Mouse (Mus musculus) cerebellum, adult 9-11 months (tissue): Measurements from ENCODE around the gene Hdgf.

Experiments
- DNase-seq: peaks from one replicate; pipeline ENCODE4 v3.0.0; 2022

Hdgf gene

DNA sequence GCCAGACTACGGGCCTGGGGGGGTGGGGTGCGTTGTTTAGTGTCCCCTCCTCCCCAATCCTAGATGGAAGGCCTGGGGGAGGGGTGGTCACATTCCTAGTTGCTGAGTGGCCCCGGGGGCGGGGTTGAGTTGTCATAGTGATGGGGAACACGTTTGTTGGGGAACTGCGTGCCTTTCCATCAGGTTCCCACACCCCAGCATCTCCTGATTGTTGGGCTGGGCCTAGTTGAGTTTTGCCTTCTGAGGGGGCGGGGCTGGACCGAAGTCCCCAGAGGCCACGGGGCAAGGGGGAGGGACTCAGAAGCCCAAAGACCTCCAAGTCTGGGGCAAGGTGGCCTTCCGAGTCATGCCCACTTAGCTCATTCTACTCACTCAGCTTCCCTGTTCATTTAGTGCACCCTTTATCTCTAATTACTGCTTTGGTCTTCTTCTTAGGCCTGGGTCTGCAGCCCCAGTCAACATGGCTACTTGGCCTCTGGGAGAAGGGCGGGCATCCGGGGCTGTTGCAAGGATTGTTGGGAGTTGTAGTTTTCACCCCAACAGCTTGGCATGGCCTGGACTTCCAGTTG, 4.5 kb downstream of the Hdgf start:
- DNase-seq: peak; percentile 80

DNA sequence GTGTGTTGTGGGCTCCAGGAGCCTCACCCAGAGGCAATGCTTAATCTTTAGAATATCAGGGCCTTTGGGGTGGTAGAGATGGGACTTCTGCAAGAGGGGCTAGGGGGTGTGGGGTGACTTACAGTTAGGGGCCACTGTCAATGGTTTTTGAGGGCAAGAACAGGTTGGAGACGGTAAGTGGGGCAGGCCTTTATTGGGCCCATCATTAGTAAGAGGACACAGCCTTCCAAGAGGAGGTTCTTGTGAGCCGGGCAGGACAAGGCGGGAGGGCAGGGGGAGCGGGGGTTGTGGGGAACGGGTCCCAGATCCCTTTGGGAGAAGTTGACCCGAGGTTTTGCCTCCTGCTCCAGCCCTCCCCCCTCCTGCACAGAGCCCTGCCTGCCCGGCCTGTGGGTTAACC, 7.4 kb downstream of the Hdgf start:
- peak; percentile 40 for DNase-seq

DNA sequence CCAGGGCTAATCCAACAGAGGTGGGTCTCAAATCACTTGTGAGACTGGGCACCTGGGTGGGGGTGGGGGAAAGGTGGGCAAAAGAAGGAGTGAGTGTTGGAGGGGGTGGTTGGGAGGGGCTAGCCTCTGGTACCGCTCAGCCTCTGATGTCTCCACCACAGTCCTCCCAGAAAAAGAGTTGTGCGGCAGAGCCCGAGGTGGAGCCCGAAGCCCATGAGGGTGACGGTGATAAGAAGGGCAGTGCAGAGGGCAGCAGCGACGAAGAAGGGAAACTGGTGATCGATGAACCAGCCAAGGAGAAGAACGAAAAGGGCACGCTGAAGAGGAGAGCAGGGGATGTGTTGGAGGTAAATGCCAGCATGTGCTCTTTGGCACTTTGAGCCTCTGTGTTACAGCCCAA, 7.8 kb downstream of the Hdgf start:
- DNase-seq: no peak

DNA sequence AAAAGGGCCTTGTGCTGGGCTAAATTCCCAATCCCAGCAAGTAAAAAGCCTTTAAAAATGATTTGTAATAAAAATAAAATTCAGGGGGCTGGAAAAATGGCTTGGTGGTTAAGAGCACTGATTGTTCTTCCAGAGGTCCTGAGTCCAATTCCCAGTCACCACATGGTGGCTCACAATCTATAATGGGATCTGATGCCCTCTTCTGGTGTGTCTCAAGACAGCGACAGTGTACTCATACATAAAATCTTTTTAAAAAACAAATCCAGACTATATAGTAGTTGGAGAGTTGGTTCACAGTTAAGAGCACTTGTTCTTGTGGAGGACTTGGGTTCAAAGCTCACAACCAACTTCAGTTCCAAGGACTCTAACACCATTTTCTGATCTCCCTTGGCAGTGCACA, 10.9 kb downstream of the Hdgf start:
- no peak for DNase-seq

DNA sequence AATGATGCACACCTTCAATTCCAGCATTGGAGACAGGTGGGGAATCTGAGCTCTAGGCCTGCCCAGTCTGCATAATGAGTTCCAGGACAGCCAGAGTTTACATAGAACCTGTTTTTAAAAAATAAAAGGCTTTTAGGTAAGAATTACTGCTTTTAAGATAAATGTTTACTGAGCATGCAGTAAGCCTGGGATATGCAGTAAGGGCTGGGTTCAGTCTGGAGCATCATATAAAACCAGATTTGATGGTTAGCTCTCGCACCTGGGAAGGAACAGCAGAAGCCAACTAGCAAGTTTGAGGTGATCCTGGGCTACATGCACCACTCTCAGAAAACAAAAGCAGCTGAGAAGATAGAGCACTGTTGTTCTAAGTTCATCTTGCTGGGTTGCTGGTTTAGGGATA, 12.4 kb downstream of the Hdgf start:
- no peak for DNase-seq

DNA sequence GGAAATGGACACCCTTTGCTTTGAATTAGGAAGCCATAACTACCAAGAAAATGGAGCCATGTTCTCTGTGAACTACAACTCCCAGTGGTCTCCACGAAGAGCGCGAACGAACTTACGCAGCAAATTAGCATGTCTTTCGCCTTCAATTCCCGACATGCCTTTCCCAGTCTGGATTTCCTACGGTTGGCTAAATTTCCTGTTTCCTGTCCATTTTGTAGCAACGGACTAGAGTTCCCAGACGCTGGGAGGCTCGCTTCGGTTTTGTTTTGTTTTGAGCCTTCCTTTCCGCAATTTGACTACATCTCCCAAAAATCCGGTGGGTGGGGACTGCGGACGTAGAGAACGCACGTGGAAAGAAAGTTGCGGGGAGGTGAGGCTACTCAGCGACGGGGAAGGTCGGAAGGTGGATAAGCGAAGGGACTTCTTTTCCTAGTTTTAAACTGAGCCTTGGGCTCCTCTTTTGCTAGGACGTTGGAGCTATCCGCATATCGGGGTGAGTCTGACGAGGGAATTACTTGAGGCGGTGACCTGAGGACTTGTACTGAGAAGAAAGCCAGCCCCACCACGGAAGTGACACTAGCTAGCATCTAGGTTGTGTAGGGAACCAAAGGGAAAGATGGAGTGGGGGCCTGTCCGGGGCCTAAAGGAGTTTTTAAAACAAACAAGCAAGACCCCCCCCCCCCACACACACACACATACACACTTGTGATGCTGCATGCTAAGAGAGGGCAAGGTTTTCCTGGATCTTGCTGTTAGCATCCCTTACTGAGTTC, 13.4 kb downstream of the Hdgf start, which contains the start of gene Mrpl24:
TSS of gene Mrpl24 (plus strand) at position 171 of the 773 bp plus-strand sequence.
- DNase-seq: peak; percentile 90

DNA sequence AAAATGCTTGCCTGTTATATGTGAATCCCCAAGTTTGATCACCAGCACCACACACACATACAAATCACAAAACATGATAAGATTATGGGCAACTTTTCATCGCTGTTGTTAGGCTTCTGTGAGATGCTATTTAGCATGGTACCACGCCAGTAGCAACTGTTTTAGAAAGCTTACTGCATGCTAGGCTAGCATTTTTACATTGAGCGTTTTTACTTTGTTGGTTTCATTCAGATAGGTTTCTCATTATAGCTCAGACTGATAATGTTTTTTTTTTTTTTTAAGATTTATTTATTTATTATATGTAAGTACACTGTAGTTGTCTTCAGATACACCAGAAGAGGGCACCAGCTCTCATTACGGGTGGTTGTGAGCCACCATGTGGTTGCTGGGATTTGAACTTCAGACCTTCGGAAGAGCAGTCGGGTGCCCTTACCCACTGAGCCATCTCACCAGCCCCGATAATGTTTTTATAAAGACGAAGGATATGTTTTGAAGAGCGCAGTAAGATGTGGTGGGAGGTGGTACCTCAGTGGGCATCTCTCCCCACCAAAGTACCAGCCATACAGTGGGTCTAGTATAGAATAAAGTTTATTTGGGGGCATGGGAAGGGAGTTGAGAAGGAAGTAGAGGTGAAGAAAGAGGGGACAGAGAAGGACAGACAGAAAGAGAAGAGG, 14.3 kb downstream of the Hdgf start:
- DNase-seq: no peak

DNA sequence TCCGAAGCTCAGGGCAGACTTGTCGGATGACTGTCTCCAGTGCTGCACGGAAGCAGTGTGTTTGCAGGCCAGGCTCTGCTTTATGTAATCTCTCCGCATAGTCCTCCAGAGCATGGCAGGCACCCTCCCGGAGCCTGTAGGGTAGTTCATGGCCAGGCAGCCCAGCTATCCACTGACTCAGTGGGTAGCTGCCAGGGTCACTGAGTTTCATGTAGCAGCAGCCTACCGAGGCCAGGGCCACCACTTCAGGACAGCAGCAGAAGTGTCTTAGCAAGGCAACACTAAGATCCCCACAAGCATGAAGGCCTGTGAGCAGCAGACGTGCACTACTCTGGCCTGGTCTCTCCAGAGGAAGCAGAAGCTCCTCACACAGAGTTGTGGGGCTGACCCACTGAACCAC, 18.9 kb downstream of the Hdgf start:
- DNase-seq: no peak

DNA sequence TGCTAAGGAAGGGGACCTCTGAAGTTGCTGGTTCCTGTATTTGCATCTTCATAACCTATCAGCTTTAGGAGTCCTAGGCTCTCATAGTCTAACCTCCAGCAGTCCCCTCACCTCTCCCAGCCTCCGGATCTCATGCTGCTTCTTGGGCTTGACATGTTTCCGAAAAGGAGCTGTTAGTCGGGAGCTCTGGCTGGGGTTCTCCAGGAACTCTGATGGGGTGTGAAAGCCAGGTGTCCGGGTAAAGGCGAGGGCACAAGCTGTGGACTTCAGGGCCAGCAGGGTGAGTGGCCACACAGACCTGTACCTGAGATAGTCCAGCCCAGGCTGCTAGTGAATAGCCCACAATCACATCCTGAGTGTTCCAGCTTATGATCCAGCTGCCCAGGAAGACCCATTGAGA, 21.3 kb downstream of the Hdgf start:
- DNase-seq: no peak

DNA sequence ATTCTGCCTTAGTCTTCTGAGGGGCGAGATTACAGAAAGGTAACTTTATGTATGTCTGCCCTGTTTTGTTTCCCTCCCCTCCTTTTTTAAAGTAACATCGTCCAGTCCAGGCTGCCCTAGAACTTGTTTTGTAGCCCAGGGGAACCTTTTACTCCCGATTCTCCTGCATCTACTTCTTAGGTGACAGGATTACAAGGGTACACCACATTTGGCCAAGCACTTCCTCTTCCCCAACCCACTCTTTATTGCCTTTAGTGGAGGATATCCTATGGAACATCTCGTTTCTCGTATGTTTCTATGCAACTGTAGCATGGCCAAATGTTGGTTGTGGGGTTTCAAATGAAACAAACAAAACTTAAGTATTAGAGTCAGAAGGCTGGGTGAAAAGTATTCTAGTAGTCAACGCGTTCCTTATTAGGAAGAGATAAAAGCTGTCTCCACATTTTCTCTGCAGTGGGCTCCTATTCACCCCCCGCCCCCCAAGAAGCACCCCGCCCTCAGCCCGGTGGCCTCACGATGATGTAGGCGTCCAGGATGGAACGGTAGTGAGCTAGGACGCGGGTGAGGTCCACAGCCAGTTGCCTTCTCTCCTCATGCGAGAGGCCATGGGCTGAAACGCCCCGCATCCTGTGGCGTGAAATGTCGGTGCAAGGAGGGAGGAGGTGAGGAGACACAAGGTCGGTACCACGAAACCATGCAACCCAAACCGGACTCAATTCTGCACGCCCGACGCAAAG, 23.4 kb downstream of the Hdgf start:
- DNase-seq: no peak

DNA sequence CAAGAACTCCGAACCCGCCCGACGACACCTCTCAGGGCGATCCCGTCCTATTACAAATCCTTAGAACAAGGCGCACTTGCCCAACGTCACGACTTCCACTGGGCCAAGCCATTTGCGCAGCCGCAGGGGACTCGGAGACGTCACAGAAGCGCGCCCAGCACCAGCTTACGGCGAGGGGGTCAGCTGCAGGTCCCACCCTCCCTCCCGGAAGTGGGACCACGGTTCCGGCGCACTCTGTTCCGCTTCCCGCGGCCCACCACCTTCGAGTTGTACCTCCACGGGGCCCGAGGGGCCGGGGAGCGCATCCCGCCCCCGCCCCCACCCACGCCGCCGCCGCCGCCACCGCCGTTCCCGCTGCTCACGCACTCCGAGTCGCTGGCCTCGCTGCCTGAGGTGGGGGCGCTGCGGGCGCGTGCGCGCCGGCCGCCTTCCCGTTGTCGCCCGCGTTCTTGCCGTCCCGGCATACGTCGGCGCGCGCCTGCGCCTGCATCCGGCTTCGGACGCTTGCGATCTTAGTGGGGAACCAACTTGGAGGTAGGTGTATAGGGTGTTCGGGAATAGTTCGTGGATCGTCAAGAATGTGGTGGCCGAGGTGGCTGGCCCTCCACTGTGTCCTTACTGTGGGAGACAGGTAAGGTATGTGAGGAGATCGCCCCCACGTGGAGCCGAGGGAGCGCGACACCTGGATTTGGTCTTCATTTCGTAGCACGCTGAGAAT, 24.1 kb downstream of the Hdgf start, which contains the start of the genes Isg20l2 and Rrnad1:
TSS of gene Isg20l2 (plus strand) at position 237 of the 718 bp plus-strand sequence.
TSS of gene Rrnad1 (minus strand) at position 640 of the 718 bp plus-strand sequence.
- DNase-seq: peak; percentile 98

DNA sequence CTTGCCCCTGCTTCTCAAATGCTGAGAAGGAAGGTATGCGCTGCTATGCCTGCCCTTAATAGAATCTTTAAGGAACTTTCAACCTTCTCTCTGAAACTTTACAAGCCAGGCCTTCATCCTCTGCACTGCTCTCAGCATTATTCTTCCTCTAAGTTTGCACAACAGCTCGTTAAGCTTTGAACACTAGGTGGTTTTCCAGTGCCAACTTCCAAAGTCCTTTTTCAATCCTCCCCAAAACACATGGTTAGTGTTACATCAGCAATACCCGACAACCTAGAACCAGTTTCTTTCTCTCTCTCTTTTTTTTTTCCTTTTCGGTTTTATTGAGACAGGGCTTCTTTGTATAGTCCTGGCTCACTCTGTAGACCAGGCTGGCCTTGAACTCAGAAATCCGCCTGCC, 27.9 kb downstream of the Hdgf start:
- no peak for DNase-seq

DNA sequence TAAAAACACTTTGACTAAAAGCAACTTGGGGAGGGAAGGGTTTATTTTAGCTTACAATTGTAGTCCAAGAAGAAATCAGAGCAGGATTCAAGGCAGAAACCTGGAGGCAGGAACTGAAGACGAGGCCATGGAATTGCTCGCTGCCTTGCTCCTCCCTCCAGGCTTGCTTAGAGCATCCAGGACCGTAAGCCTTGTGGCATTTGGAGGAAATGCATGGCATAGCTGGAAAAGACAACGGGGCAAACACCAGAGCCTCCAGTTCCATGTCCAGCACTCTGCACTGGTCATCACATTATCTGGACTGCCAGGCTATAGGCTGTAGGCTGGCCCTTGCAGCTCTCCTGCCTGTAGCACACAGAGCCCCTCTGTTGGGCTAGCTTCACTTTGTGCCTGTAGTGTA, 28.4 kb downstream of the Hdgf start:
- no peak for DNase-seq

DNA sequence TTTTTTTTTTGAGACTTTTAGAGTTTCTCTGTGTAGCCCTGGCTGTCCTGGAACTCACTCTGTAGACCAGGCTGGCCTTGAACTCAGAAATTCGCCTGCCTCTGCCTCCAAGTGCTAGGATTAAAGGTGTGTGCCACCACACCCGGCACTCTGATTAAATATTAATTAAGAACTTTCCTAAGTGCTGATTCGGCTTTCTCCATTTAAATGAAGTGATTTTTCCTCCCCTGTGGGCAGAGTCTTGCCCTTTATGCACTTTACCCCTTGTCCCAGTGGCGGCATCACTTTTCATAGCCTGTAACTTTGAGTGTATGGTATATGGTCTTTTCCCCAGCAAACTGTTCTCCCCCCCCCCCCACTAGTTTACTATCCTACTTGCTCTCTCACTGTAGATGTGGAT, 29.1 kb downstream of the Hdgf start:
- no peak for DNase-seq

DNA sequence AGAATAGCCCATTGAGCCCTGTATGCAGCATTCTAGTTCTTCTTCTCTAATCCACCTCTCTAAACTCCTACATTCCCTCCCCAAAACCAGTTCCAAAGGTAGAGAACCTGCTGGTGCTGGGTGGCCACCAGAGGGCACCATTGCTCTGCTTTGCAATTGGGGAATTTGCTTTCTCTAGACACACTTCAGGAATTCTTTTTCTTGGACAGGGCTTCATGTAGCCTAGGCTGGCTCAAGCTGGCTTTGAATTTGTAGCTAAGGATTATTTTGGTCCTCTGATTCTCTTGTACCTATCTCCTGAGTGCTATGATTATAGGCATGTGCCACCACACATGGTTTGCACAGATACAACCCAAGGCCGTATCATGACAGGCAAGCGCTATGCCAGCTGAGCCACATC, 29.7 kb downstream of the Hdgf start:
- DNase-seq: peak; percentile 67

DNA sequence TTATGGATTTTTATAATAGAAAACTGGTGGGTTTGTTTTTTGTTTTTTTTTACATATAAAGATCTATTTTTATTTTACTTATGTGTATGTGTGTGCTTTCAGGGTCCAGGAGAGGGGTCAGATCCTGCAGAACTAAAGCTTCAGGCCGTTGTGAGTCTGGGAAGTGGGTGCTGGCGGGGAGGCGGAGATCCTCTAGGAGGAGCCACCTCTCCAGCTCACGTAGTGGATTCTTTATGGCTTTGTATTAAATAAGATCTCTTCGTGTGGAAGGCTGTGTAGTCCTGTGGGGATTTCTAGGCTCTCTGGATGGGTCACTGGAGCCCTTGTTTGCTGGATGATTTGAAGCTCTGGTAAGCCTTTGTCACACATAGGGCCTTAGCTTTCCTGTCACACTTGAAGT, 34.5 kb downstream of the Hdgf start:
- no peak for DNase-seq

DNA sequence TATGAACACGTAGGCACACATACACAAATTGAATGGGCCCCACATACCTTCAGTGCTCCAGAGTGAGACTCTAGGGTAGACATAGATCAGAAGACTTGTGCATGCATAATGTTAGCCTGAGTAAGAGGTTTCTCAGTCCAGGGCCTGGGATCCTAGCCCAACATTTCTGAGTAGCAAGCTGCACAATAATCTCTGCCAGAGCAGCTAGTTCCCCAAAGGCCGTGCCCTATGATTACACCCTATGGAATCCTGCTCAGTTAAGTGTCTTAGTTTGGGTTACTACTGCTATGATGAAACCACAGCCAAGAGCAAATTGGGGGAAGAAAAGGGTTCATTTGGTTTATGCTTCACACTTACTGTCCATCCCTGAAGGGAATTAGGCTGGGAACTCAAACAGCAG, 36.4 kb downstream of the Hdgf start:
- no peak for DNase-seq

DNA sequence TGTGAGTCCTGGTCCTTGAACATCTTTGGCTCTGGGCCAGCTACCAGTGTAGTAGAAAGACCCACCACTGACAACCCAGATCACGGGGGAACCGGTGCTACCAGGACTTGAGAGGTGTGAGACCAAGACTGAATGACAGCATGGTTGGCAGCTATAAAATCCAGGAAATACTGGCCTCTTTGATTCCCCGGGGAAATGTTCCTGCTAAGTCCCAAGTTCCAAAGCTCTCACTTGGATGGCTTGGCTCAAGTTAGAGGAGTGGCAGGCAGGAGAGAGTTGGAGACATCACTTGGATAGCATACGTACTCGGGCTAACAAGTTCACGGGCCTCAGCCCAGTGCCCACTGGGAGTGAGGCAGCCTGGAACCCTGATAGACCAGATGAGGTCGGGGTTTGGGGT, 37.5 kb downstream of the Hdgf start:
- no peak for DNase-seq

DNA sequence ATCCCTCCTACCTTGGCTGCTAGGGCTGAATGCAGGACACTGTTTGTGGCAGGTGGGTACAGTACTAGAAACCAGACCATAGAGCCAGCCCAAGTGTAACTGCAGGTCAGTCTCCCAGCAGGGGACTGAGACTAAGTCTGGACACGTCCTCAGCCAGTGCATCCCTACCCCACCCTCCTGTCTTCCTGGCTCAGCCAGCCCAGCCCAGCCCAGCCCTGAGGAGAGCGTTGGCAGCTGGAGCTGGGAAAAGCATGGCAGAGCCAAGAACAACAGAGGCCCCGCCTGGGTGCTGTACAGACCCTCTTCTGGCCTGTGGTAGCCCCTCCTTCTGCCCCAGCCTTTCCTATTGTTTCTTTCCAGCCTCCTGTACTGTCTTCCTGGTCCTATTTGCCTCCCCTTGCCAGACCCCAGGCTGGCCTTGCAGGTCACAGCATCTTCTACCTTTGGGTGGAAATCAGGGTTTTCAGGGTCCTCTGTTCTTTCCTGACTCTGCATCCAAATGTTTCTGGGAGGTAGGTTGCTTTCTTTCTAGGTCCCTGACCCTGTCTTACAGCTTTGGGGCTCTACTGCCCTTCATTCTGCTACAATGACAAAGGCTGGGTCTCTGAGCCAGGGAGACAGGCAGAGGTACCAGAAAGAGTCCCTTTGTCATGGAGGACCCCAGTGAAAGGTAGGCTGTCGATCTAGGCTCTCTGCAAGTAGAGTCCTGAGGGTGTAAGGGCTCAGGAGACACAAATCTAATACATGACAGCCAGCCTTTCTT, 38.9 kb downstream of the Hdgf start:
- no peak for DNase-seq

DNA sequence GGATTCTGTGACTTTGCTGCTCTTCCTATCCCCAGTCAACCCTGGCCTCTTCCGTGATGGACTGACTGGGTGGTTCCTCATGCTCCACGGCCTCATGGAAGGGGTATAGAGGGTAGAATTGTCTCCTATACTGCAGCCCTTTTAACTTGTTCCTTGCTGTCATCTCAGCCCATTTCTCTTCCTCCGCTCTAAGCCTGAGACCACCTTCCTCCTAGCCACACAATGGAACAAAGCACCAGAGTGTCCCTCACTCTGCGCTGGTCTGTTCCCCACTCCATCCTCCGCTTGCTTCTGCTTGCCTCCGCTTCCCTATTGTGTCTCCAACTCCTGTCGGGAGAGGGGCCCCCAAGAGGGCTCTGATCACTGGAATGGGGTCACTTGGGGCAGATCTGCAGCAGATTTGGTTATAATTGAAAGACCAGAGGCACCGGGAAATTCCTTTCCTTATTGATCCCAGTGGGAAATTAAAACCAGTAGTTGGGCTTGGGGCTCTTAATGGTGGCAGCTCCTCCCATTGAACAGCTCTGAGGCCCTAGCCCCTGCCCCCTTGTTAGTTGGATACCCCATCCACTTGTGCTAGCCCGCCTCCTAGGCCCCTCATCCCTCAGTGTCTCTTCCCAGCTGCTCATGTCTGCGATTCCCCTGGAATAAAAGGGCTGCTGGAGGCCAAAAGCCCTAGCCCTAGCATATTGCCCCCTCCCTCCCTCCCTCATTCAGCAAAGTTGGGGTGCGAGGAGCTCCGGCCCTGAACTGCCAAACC, 39.8 kb downstream of the Hdgf start:
- no peak for DNase-seq

DNA sequence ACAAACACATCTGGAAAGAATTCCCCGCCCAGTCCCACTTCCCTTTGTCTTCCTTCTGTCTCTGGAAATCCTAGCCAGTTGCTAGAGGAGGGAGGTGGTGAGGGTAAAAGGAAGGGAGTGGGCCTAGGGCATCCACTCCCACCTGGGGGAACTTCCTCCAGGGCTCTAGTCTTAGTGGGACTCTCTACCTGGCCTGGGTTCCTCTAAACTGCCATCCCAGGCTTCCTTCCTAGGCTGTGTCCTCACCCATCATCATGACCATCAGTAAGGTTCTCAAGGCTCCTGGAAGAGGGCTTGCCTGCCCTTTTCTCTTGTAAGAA, 40.4 kb downstream of the Hdgf start:
- no peak for DNase-seq
